Mouse (Mus musculus) liver, embryonic 12.5 days (tissue): ENCODE measurements around the gene Clic1. TPM values are rescaled to one million over a fixed set of nuclear protein-coding genes. Genes with fewer than 3 reads are reported as not detected.
A peak's percentile ranks its signal among the peaks of the same experiment; 100 is the strongest.

Source experiments
- ATAC-seq: fragments of 200-750 bp; cut with Nextera tagmentation; 2 replicates; pipeline ENCODE4 v1.8.0; 2017; ENCODE audit warnings: moderate number of reproducible peaks, mild to moderate bottlenecking, moderate library complexity
- H3K27ac ChIP-seq: fragments of 300-500 bp; sonication (generic); 2 replicates; pipeline ENCODE4 v1.5.1; 2016; ENCODE audit warnings: mild to moderate bottlenecking
- H3K27me3 ChIP-seq: fragments of 300-500 bp; sonication (generic); replicated peaks from 2 replicates; pipeline ENCODE4 v1.6.1; 2016; ENCODE audit warnings: mild to moderate bottlenecking, moderate library complexity
- H3K36me3 ChIP-seq: fragments of 300-500 bp; sonication (generic); 2 replicates; pipeline ENCODE4 v1.6.1; 2016; ENCODE audit warnings: mild to moderate bottlenecking, moderate library complexity
- H3K4me1 ChIP-seq: fragments of 300-500 bp; sonication (generic); 2 replicates; pipeline ENCODE4 v1.6.1; 2016
- H3K4me2 ChIP-seq: fragments of 300-500 bp; sonication (generic); 2 replicates; pipeline ENCODE4 v1.6.1; 2016; ENCODE audit warnings: mild to moderate bottlenecking, moderate library complexity
- H3K4me3 ChIP-seq: fragments of 300-500 bp; sonication (generic); 2 replicates; pipeline ENCODE4 v1.5.1; 2016; ENCODE audit warnings: mild to moderate bottlenecking, moderate library complexity
- H3K9ac ChIP-seq: fragments of 300-500 bp; sonication (generic); 2 replicates; pipeline ENCODE4 v1.6.1; 2016; ENCODE audit warnings: mild to moderate bottlenecking, moderate library complexity
- H3K9me3 ChIP-seq: fragments of 300-500 bp; sonication (generic); replicated peaks from 2 replicates; pipeline ENCODE4 v1.6.1; 2016; ENCODE audit warnings: mild to moderate bottlenecking, moderate library complexity
- WGBS: fragments of 180-500 bp; shearing (Covaris S2); methylation state at CpG from one replicate; pipeline ENCODE4 v1.1.7; 2016; ENCODE audit not compliant: insufficient replicate concordance; 5-methylcytosine and 5-hydroxymethylcytosine counted together
- polyA plus RNA-seq: library from polyadenylated mRNA; unstranded; fragments of >200 nt; fragmentation: Nextera tagmentation; extraction: Ambion mirVana; gene quantifications from 2 replicates; pipeline ENCODE4 v1.2.1, GENCODE M21; 2016

Clic1 gene
- polyA plus RNA-seq, 1 experiment from 2014 or later, result 162 TPM

GRCm38 (mm10) chr17:35061299-35061698 lies 11.5 kb downstream of the Clic1 start:
- 73% methylated on average over 8 of the region's 8 CpGs for WGBS
- Histone ChIP-seq H3K9ac (no peak overlapping the region), H3K27me3 (peaks cover 46% of the 10 kb centered on the region), H3K9me3 (no peaks in the 10 kb centered on the region), H3K4me2 (no peak overlapping the region), H3K4me1 (peaks cover 74% of the 10 kb centered on the region), H3K4me3 (no peak overlapping the region), H3K36me3 (peaks cover 35% of the 10 kb centered on the region), H3K27ac (no peak overlapping the region)
- ATAC-seq, result no peak

GRCm38 (mm10) chr17:35063466-35063865 lies 13.7 kb downstream of the Clic1 start:
- H3K9me3 ChIP-seq, result no peaks in the 10 kb centered on the region
- H3K27ac ChIP-seq, result no peak overlapping the region
- H3K4me2 ChIP-seq, result no peak overlapping the region
- no peak overlapping the region for H3K4me3 ChIP-seq
- no peak overlapping the region for H3K9ac ChIP-seq
- WGBS, result 82% methylated on average over 3 of the region's 3 CpGs
- H3K36me3 ChIP-seq, result peaks cover 14% of the 10 kb centered on the region
- peaks cover 67% of the 10 kb centered on the region for H3K27me3 ChIP-seq
- H3K4me1 ChIP-seq, result peaks cover 61% of the 10 kb centered on the region
- ATAC-seq, result no peak

- no peak overlapping the region for H3K9ac ChIP-seq
- WGBS, result 19% methylated on average over 10 of the region's 10 CpGs
- H3K36me3 ChIP-seq, result peaks cover 12% of the 10 kb centered on the region; the same call in 1 of the 2 replicates
- no peak for ATAC-seq
- peak overlapping the region; percentile 76 for H3K4me2 ChIP-seq
- H3K27ac ChIP-seq, result no peak overlapping the region
- peaks cover 77% of the 10 kb centered on the region for H3K27me3 ChIP-seq
- H3K9me3 ChIP-seq, result no peaks in the 10 kb centered on the region
- peak overlapping the region; percentile 50 for H3K4me3 ChIP-seq
- H3K4me1 ChIP-seq, result peaks cover 52% of the 10 kb centered on the region
Observed at GRCm38 (mm10) chr17:35064378-35064877, 14.7 kb downstream of the Clic1 start.

GRCm38 (mm10) chr17:35064951-35065947 lies 15.5 kb downstream of the Clic1 start, which contains the start of gene Ly6g6c:
Gene Ly6g6c (plus strand): TSS chr17:35065388.
- Histone ChIP-seq H3K27me3 (peaks cover 78% of the 10 kb centered on the region), H3K9ac (peak within 1 kb of the TSS; percentile 44), H3K4me1 (peaks cover 43% of the 10 kb centered on the region), H3K9me3 (no peaks in the 10 kb centered on the region), H3K4me2 (peak within 1 kb of the TSS; percentile 76), H3K27ac (no peak within 1 kb of the TSS; the same call in 1 of the 2 replicates), H3K4me3 (peak within 1 kb of the TSS; percentile 50), H3K36me3 (peaks cover 12% of the 10 kb centered on the region; the same call in 1 of the 2 replicates)
- 2% methylated on average over 48 of the region's 48 CpGs for WGBS
- ATAC-seq, result peak; percentile 39

GRCm38 (mm10) chr17:35066084-35066483 lies 16.3 kb downstream of the Clic1 start, which contains the start of gene Mpig6b:
Gene Mpig6b (minus strand): TSS chr17:35066184.
- Histone ChIP-seq H3K4me2 (peak within 1 kb of the TSS; percentile 76), H3K4me1 (peaks cover 35% of the 10 kb centered on the region), H3K27me3 (peaks cover 77% of the 10 kb centered on the region), H3K27ac (no peak within 1 kb of the TSS; the same call in 1 of the 2 replicates), H3K36me3 (peaks cover 7% of the 10 kb centered on the region; the same call in 1 of the 2 replicates), H3K9me3 (no peaks in the 10 kb centered on the region), H3K4me3 (peak within 1 kb of the TSS; percentile 50), H3K9ac (peak within 1 kb of the TSS; percentile 44)
- WGBS, result 34% methylated on average over 10 of the region's 10 CpGs
- ATAC-seq, result no peak

GRCm38 (mm10) chr17:35068213-35068914 lies 18.6 kb downstream of the Clic1 start:
- Histone ChIP-seq H3K27me3 (peaks cover 67% of the 10 kb centered on the region), H3K4me1 (peaks cover 28% of the 10 kb centered on the region), H3K9me3 (no peaks in the 10 kb centered on the region), H3K9ac (no peak overlapping the region), H3K4me2 (no peak overlapping the region), H3K4me3 (no peak overlapping the region), H3K27ac (no peak overlapping the region), H3K36me3 (no peaks in the 10 kb centered on the region)
- ATAC-seq, result no peak
- 67% methylated on average over 17 of the region's 17 CpGs for WGBS

- Histone ChIP-seq H3K4me1 (peaks cover 14% of the 10 kb centered on the region), H3K36me3 (no peaks in the 10 kb centered on the region), H3K27ac (no peak overlapping the region), H3K27me3 (peaks cover 58% of the 10 kb centered on the region), H3K9ac (no peak overlapping the region; the same call in 1 of the 2 replicates), H3K9me3 (no peaks in the 10 kb centered on the region), H3K4me2 (no peak overlapping the region), H3K4me3 (no peak overlapping the region)
- 45% methylated on average over 6 of the region's 6 CpGs for WGBS
- no peak for ATAC-seq
Observed at GRCm38 (mm10) chr17:35070556-35071229, 20.9 kb downstream of the Clic1 start.

GRCm38 (mm10) chr17:35071454-35071853 lies 21.7 kb downstream of the Clic1 start:
- Histone ChIP-seq H3K9me3 (no peaks in the 10 kb centered on the region), H3K4me1 (peaks cover 13% of the 10 kb centered on the region), H3K4me3 (no peak overlapping the region), H3K27me3 (peaks cover 54% of the 10 kb centered on the region), H3K27ac (no peak overlapping the region), H3K36me3 (no peaks in the 10 kb centered on the region), H3K9ac (no peak overlapping the region), H3K4me2 (no peak overlapping the region)
- ATAC-seq, result no peak
- WGBS, result 73% methylated on average over 9 of the region's 9 CpGs

GRCm38 (mm10) chr17:35074097-35074496 lies 24.3 kb downstream of the Clic1 start:
- Histone ChIP-seq H3K9me3 (no peaks in the 10 kb centered on the region), H3K27me3 (peaks cover 46% of the 10 kb centered on the region), H3K27ac (no peak overlapping the region), H3K4me2 (no peak overlapping the region), H3K4me3 (no peak overlapping the region), H3K4me1 (peaks cover 36% of the 10 kb centered on the region), H3K36me3 (no peaks in the 10 kb centered on the region), H3K9ac (no peak overlapping the region)
- ATAC-seq, result no peak
- 24% methylated on average over 17 of the region's 17 CpGs for WGBS

- no peak within 1 kb of the TSS for H3K9ac ChIP-seq
- no peaks in the 10 kb centered on the region for H3K9me3 ChIP-seq
- WGBS, result 38% methylated on average over 10 of the region's 10 CpGs
- no peaks in the 10 kb centered on the region for H3K36me3 ChIP-seq
- H3K27ac ChIP-seq, result 0 out of 2 replicates have a peak within 1 kb of the TSS, but pooled peaks have one; percentile 2
- peaks cover 40% of the 10 kb centered on the region for H3K27me3 ChIP-seq
- H3K4me1 ChIP-seq, result peaks cover 57% of the 10 kb centered on the region
- H3K4me2 ChIP-seq, result peak within 1 kb of the TSS; percentile 30
- no peak for ATAC-seq
- H3K4me3 ChIP-seq, result no peak within 1 kb of the TSS
Observed at GRCm38 (mm10) chr17:35076507-35077176, 26.9 kb downstream of the Clic1 start, which contains the start of gene Ly6g6e. Gene Ly6g6e (plus strand): TSS chr17:35076902.

- 38% methylated on average over 2 of the region's 2 CpGs for whole genome bisulfite sequencing
- H3K27me3 ChIP-seq, result peaks cover 40% of the 10 kb centered on the region
- H3K9ac ChIP-seq, result no peak overlapping the region
- H3K36me3 ChIP-seq, result no peaks in the 10 kb centered on the region
- H3K4me3 ChIP-seq, result no peak overlapping the region
- no peaks in the 10 kb centered on the region for H3K9me3 ChIP-seq
- 0 out of 2 replicates have a peak overlapping the region, but pooled peaks have one; percentile 2 for H3K27ac ChIP-seq
- peak overlapping the region; percentile 30; the same call in 1 of the 2 replicates for H3K4me2 ChIP-seq
- peaks cover 60% of the 10 kb centered on the region for H3K4me1 ChIP-seq
- no peak for ATAC-seq
Observed at GRCm38 (mm10) chr17:35077285-35077684, 27.5 kb downstream of the Clic1 start.
